Mouse (Mus musculus): ENCODE results near the gene Sgo2a. TPM values are rescaled to one million over a fixed set of nuclear protein-coding genes. Genes with fewer than 3 reads are reported as not detected.
"Not testable (repeated sequence)": the region's sequence is repeated elsewhere in the genome, so short reads cannot be mapped to it uniquely, and the experiment has no call there.

The Sgo2a gene
- under 1 TPM; 0.46 to 0.78 TPM for total RNA-seq (2021)
- long read RNA-seq, experiment 1, full-length matches to known transcripts: 1 of 1 reads
- long read RNA-seq, experiment 1, partial matches to known transcripts: 0 of 1 reads
- long read RNA-seq, experiment 1, other reads (novel, unspliced or antisense): 0 of 1 reads
- long read RNA-seq, experiment 2, full-length matches to known transcripts: 1 of 1 reads
- long read RNA-seq, experiment 2, partial matches to known transcripts: 0 of 1 reads
- long read RNA-seq, experiment 2, other reads (novel, unspliced or antisense): 0 of 1 reads

DNA sequence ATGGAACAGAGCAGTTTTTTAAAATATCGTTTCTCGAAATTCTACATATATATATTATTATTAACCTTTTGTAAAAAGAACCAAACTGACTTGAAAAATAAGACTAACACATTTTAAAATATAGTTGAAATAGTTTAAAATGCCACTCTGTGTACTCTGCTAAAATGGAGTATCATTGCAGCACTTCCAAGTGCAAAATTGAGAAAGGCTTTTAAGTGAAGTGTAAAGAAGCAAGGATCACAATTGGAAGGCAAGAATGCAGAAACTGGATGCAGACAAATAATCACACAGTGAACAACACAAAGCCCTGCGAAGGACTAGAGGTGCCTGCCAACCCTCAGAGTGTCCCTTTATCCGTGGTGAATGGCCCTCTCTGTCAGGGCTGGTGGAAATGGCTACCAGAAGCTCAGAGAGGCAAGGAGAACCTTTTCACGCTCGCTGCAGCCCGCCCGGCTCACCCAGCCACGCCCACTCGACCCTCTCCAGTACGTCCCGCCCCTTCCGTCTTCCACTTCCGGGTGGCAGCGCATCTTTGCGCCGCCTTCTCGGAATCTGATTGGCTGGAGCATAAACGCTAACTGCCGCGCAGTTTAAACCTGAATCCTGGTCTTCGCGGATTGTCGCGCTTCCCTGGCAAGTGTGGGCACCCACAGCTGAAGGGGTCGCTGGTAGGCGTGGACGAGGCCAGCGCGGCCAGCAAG lies at the start of gene Sgo2a:
Gene Sgo2a (plus strand): TSS at position 540 of the 701 bp plus-strand sequence.
- intact Hi-C loops (cut with DNase I): no loop called here
- DNase-seq (ENCODE audit: low spot score in 2 of 2): peak; percentile 90 to 93

DNA sequence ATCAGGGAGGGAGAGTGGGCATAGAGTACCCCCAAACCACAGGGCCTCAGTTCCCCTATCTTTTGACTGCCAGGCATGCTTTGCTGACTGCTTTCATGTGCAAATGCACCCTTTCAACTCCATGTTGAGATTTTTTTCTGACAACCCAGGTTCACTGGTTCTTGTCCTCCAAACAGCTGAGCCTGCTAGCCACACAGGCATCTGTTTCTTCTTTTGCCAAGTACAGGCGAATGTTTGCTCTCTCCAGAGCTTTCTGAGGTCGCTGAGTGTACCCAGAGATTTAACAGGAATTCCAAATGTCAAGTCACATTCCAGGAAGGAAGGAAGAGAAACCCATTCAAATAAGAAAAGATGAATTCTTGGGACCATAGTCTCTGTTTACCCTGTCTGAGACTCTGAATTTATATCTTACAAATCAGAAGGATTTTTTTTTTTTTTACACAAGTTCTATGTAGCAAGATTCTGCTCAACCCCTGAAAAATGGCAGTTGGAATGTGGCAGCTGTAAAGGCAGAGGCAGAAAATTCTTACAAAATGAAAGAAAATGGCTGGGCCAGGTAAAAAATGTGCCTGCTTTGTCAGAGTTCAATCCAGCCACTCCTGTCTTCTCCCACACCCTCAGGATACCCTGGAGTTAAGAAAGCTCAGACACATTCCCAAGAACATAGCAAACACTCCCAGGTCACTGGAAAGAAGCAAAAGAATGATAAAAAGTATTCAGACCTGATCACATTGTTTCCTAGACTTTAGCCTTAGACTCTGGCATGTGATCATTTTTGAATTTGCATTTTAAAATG lies 48.0 kb upstream of the Sgo2a start:
- no peak for DNase-seq (ENCODE audit: low spot score in 2 of 2)
- intact Hi-C loops (cut with DNase I): loop anchor here (10.0 kb wide), 1 partner anchor 173 kb away; the partner anchor contains the start of gene Spats2l

DNA sequence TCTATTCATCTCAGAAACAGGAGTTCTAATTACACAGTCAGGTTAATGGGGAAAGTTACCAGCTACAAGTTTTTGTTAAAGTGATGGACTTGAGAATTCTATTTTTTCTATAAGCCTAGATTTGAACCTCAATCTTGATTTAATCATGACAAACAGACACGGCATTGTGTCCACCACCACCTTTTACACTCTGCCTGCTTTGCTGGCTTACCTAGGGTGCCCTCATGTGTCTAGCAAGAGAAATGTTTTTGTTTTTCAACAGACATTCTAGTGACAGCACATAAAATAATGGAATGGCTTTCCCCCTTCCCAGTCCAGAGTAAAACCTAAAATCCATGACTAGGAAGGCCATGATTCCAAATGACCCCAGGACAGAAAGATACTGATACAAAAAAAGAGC lies 46.6 kb upstream of the Sgo2a start:
- DNase-seq (ENCODE audit: low spot score in 2 of 2): peak; percentile 19 to 24
- intact Hi-C loops (cut with DNase I): loop anchor here (1.0 to 10.0 kb wide), 2 partner anchors 9 to 174 kb away; partner anchors contain the start of gene Spats2l

DNA sequence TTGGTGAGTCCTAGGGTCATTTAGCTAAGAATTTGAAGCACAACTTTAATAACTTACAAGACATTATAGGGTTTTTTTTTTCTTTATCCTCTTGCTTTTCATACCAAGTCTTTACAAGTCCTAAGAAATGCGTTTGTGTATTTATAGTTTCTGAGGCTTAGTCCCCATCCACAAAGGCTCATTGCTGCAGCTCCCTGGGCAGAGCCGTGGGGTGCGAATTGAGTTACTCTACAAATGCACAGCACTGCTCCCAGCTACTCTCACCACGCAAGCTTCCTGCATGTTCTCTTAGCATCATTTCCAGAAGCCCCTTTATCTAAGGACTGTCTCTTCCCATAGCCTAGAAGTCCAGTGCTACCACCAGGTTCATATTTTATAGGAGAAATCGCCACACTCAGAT lies 46.1 kb upstream of the Sgo2a start:
- no peak for DNase-seq (ENCODE audit: low spot score in 2 of 2)
- intact Hi-C loops (cut with DNase I): loop anchor here (1.0 to 10.0 kb wide), 3 partner anchors 9 to 521 kb away; partner anchors contain the start of gene Spats2l

DNA sequence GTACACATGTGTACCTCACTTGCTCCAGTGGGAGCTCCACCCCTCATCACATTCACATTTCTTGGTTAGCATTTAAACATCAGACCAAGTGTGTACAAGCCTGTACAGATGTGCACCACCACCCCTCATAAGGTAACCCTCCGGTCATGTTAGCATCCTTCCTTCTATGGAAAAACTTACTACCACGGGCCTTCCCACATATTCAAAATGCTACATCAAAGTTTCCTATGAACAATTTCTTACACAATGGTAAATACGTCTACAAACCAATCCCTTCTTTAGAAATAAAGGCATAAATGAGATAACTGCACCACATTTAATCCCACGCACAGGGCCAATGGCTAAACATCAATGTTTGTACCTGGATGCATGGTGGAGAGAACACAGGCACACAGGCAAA lies 43.3 kb upstream of the Sgo2a start:
- DNase-seq (ENCODE audit: low spot score in 2 of 2): no peak
- intact Hi-C loops (cut with DNase I): no loop called here

DNA sequence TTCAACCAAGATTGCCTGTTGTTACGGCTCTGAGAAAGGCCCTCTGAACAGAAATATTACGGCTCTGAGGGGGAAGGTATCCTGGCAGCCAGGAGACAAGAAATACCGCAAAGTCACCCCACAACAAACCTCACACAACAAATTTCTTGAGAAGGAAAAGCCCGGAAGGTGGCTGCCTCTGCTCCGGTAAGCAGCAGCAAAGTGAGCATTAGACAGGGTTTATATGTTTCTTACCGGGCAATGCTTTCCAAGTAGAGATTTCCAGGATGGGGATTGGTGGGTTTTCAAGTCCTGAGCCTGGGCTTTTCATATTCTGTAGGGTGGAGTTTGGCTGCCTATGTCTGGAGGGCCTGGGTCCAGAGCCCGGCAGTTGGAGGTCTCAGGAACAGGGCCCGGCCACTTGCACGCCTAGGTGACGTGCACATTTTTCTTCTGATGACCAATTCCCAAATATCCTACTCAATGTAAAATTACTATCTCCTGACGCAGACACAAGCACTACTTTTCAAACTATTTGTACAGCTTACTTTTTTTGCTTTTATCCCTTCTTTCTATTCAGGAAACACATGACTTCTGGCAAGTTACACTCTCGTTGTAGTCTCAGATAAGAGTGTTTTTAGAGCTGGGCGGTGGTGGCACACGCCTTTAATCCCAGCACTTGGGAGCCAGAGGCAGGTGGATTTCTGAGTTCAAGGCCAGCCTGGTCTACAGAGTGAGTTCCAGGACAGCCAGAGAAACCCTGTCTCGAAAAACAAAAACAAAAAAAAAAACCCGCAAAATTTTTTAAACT lies 42.0 kb upstream of the Sgo2a start:
- no peak for DNase-seq (ENCODE audit: low spot score in 2 of 2)
- intact Hi-C loops (cut with DNase I): no loop called here

DNA sequence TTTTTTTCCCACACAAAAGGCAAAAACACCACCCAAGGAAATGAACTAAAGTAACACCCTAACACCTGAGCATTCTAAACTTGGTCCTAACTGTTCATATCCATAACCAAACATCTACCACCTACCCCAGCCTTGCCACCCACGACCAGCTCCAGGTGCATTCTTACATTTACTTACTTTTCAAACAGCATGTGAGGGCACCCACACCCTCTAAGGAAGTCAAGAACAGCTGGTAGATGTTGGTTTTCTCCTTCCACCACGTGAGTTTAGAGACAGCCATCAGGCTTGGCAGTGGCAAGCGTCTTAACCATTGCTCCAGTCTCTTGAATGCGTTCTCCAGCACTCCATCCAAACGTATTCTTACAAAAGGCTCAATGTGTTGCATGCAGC lies 41.4 kb upstream of the Sgo2a start:
- no peak for DNase-seq (ENCODE audit: low spot score in 2 of 2)
- intact Hi-C loops (cut with DNase I): no loop called here

DNA sequence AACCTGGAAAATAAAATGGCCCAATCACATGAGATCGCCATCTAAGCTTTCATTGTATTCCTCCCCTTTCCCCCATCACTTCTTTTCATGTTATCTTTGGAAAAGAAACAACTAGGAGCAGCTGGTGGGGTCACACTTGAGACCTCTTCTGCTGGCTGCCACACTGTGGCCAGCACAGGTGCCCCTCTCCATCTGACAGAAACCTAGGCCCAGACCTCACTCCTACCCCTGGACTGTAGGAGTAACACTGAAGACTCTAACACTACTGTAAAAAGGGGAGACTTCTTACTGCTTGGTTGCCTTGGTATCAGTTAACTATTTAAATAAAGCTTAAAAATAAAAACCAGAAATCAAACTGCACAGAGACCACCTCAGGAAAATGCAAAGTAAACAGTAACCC lies 40.0 kb upstream of the Sgo2a start:
- intact Hi-C loops (cut with DNase I): no loop called here
- DNase-seq (ENCODE audit: low spot score in 2 of 2): no peak

DNA sequence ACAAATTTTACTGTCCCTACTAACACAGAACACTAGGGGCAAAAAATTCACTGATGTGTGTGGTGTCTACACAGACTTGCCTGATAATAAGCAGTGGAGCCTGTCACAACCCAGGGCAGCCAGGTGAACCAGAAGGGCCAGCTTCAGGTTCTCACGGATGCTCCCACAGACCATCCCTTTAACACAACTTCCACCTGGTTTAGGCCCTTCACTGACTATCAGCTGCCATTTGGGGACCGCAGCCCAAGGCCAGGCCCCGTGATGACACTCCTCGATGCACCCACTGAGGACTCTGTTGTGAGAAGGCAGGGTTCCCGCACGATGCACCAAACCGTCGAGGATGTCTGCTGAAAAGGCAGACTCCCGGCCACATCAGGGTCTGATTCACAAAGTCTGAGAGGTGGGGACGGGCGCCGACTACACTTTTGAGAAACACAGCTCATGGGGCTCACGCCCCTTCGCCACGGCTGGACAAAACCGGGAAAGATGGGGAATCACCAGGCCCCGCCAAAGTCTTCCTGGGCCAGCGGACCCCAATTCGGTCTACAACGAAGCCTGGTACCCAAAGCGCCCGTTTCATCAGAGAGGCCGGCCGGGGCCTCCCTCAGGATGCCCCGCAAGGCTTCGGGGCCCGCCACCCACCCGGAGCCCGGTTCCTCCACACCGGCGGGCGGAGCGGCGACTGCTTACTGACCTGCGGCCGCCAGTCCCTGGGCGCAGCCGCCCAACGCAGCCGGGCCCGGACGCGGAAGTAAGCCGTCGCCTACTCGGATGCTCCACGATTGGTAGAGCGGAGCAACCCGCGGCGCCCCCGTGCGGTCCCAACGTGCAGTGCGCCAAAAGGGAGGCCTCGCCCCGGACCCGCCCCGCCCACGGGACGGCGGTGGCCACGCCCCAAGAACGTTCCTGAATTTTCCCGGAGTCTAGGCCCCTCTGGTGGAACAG lies 26.2 kb upstream of the Sgo2a start:
- intact Hi-C loops (cut with DNase I): loop anchor here (10.0 kb wide), 1 partner anchor 325 kb away; no protein-coding TSS in a partner anchor
- peak; percentile 96 to 97 for DNase-seq (ENCODE audit: low spot score in 2 of 2)

DNA sequence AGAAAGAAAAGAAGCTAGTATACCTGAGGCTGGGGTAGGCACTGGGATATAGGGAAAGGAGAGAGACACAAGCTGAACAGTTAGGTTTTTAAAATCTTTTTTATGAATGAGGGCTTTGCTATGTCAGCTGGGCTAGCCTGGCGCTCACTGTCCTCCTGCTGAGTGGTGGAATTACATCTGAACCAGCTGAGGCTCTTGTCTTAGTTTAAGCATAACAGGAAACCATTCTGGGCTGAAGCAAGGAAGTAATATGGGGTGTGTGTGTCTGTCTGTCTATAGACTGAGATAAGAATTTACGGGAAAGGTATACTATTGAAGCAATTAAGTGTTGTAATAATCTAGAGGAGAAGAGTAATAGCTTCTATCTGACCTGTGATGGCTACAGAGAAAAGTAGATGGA lies 24.2 kb upstream of the Sgo2a start:
- DNase-seq (ENCODE audit: low spot score in 2 of 2): no peak
- intact Hi-C loops (cut with DNase I): no loop called here

DNA sequence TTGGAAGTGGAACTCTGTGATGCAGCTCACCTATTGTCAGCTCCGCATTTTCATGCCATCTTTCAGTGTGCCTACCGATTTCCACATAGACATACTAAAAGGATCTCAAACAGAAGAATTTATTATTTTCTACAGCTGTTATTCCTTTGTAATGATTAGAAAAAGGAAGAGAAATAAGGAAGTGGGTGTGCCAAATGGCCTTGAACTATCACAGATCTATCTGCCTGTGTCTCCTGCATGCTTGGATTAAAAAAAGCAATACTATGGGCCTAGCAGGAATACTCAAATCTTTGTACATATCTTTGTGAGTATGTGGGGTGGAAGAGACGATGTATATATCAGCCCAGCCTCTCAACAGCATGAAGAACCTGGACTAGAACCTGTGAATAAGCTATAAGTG lies 18.9 kb upstream of the Sgo2a start:
- intact Hi-C loops (cut with DNase I): no loop called here

DNA sequence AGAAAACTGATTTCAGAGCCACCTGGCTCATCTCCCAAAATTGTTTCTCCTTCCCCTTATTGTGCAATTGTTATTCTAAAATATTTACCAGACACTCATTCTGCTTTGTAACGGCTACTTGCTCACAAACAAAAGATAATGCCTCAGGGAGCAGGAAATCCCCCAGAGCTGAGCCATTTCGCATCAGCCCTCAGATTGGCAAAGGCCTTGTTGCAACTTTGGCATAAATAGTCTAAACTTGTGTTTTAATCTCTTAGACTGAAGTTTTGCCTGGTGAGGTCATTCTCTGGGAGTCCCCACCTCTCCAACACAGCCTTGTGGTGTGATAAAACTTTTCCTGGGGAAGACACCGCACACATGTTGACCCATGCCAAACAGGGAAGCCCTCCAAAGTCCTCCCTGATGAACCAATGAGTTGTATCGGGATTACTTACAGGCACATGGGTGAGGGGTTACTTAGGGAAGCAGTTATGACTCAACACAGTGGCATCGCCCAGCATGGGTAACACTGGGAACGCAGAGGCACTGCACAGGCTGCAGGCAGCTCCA lies 6.6 kb upstream of the Sgo2a start:
- no peak for DNase-seq (ENCODE audit: low spot score in 2 of 2)

More for the DNA sequence above, 18.9 kb upstream of the Sgo2a start:
- DNase-seq (ENCODE audit: low spot score in 2 of 2): no peak

DNA sequence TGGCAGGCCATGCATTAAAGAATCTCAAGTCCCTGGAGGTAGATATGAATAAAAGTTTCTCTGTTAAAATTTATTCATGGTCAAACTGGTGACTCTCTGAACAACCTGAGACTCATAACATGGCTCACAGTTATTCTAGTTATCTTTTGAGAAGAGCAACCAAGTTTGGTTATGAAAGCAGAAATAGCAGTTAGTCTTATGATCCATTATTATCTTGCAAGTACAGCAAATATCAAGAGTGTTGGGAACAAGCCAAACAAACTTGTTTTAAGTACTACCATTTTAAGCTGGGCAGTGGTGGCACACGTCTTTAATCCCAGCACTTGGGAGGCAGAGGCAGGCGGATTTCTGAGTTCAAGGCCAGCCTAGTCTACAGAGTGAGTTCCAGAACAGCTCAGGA lies 4.5 kb upstream of the Sgo2a start:
- intact Hi-C loops (cut with DNase I): no loop called here
- no peak for DNase-seq (ENCODE audit: low spot score in 2 of 2)

More for the DNA sequence above, 6.6 kb upstream of the Sgo2a start:
- intact Hi-C loops (cut with DNase I): no loop called here

DNA sequence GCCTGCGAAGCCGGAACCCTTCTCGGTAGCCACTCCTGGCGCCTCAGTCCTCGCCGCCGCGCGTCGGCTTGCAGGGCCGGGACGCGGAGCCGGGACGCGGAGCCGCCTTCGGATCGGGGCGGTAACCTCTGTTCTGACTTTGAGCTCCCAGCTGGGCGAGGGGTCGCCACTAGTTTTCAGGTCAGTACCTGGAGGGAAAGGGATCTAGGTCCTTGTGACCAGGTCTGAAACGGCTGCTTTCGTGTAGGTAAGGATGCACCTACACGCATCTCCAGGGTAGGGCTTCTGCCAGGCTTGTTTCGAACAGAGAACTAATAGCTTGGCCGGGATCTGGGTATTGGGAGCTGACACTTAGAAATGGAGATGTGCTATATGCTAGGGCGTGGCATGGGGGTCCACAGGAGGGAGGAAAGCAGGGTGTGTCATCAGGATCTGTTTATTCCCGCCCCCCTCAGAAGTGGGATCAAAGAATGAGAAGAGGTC lies 403 bp downstream of the Sgo2a start:
- no peak for DNase-seq (ENCODE audit: low spot score in 2 of 2)

DNA sequence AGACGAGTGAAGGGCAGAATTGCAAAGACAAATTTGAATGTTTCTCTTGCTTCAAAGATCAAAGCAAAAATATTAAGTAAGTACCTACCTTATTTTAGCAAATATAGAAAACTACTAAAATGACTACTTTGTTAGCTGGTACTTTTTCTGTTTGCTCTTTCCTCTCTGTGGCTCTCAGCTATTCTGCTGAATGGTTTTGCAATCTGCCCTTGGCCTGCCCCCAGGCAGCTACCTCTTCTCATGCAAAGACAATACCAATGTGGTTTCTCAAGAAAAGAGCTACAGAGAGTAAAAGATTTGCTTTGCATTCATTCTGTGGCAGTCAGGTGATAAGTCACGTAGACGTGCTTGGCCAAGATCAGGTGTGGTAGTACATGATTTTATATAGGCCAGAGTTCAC lies 2.4 kb downstream of the Sgo2a start:
- intact Hi-C loops (cut with DNase I): no loop called here
- DNase-seq (ENCODE audit: low spot score in 2 of 2): no peak

More for the DNA sequence above, 403 bp downstream of the Sgo2a start:
- intact Hi-C loops (cut with DNase I): no loop called here

DNA sequence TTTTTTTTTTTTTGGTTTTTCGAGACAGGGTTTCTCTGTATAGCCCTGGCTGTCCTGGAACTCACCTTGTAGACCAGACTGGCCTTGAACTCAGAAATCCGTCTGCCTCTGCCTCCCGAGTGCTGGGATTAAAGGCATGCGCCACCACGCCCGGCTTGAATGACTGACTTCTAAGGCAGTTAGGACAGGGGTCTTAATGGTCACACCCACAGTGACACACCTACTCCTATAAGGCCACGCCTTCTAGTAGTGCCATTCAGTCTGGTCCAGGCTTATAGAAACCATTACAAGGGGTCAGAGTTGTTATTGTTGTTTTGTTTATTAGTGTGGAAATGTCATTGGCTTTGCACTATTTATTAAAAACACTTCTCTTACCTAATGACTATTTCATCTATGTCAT lies 10.6 kb downstream of the Sgo2a start:
- intact Hi-C loops (cut with DNase I); DNase-seq (ENCODE audit: low spot score in 2 of 2): not testable (repeated sequence)

DNA sequence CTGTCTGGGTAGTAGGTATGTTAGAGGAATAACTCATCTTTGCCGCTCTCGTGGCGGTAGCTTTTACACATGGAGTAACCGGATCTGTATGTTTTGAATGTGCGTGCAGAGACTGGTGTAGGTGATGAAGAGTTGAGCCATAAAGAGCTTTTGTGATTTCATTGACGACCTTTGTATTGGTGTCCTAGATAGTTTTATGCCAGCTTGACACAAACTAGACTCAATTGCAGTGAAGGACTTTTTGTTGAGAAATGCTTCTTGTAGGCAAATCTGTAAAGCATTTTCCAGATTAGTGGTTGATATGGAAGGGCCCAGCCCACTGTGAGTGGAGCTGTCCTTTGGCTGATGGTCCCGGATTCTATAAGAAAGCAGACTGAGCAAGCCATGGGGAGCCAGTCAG lies 23.1 kb downstream of the Sgo2a start, which contains the start of gene Kctd18:
Gene Kctd18 (minus strand): TSS at position 101 of the 400 bp plus-strand sequence.
- DNase-seq (ENCODE audit: low spot score in 2 of 2): no peak
- intact Hi-C loops (cut with DNase I): no loop called here

DNA sequence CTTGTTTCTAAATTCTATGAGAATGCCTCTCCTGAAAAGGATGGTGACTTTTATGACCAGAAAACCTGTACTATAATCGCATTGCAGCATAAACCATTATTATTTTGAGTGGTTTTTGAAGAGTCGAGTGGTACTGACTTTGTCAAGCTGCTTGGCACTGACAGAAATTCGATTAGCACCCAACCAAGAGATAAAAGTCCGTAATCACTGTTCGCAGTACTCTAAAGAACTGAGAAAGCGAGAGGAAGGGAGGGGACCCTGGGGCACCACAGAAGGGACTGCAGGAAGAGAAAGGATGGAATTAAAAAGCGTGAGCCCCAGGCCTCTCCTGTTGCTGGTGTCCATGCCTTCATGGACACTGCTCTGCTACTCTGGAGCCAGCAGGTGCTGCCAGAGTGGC lies 31.9 kb downstream of the Sgo2a start:
- DNase-seq (ENCODE audit: low spot score in 2 of 2): no peak
- intact Hi-C loops (cut with DNase I): no loop called here
